Mouse (Mus musculus) heart, embryonic 12.5 days (tissue): ENCODE measurements around the gene Ift46. TPM values are rescaled to one million over a fixed set of nuclear protein-coding genes. Genes with fewer than 3 reads are reported as not detected.
"Not testable (repeated sequence)": the region's sequence is repeated elsewhere in the genome, so short reads cannot be mapped to it uniquely, and the experiment has no call there.

Experiments
- ATAC-seq: fragments of 200-750 bp; cut with Nextera tagmentation; 2 replicates; pipeline ENCODE4 v1.8.0; 2017; ENCODE audit warnings: moderate TSS enrichment, moderate library complexity; ENCODE audit not compliant: insufficient number of reproducible peaks, low FRiP score
- H3K27ac ChIP-seq: fragments of 300-500 bp; sonication (generic); 2 replicates; pipeline ENCODE4 v1.5.1; 2016; ENCODE audit warnings: mild to moderate bottlenecking, moderate library complexity; ENCODE audit not compliant: poor library complexity, severe bottlenecking
- H3K27me3 ChIP-seq: fragments of 300-500 bp; sonication (generic); replicated peaks from 2 replicates; pipeline ENCODE4 v1.6.1; 2016; ENCODE audit warnings: mild to moderate bottlenecking, moderate library complexity
- H3K36me3 ChIP-seq: fragments of 300-500 bp; sonication (generic); 2 replicates; pipeline ENCODE4 v1.6.1; 2016; ENCODE audit warnings: mild to moderate bottlenecking, moderate library complexity
- H3K4me1 ChIP-seq: fragments of 300-500 bp; sonication (generic); replicated peaks from 2 replicates; pipeline ENCODE4 v1.6.1; 2016; ENCODE audit warnings: mild to moderate bottlenecking
- H3K4me2 ChIP-seq: fragments of 300-500 bp; sonication (generic); 2 replicates; pipeline ENCODE4 v1.6.1; 2016; ENCODE audit warnings: mild to moderate bottlenecking, moderate library complexity
- H3K4me3 ChIP-seq: fragments of 300-500 bp; sonication (generic); 2 replicates; pipeline ENCODE4 v1.5.1; 2016; ENCODE audit warnings: mild to moderate bottlenecking
- H3K9ac ChIP-seq: fragments of 300-500 bp; sonication (generic); 2 replicates; pipeline ENCODE4 v1.6.1; 2016; ENCODE audit warnings: mild to moderate bottlenecking, moderate library complexity
- H3K9me3 ChIP-seq: fragments of 300-500 bp; sonication (generic); replicated peaks from 2 replicates; pipeline ENCODE4 v1.6.1; 2016; ENCODE audit warnings: mild to moderate bottlenecking, moderate library complexity
- WGBS: fragments of 180-500 bp; shearing (Covaris S2); methylation state at CpG from one replicate; pipeline ENCODE4 v1.1.7; 2016; 5-methylcytosine and 5-hydroxymethylcytosine counted together
- polyA plus RNA-seq: library from polyadenylated mRNA; unstranded; fragments of >200 nt; fragmentation: Nextera tagmentation; extraction: Ambion mirVana; gene quantifications from 2 replicates; pipeline ENCODE4 v1.2.1, GENCODE M21; 2016

Ift46 gene
- polyA plus RNA-seq, 1 experiment from 2014 or later, result 63.1 TPM

GRCm38 (mm10) chr9:44737240-44737949, 30.3 kb upstream of the Ift46 start:
- Histone ChIP-seq H3K4me2 (peak overlapping the region; percentile 22; the same call in 1 of the 2 replicates), H3K27me3 (no peaks in the 10 kb centered on the region), H3K27ac (peak overlapping the region; percentile 61), H3K36me3 (peaks cover 16% of the 10 kb centered on the region), H3K4me1 (peaks cover 27% of the 10 kb centered on the region), H3K9ac (no peak overlapping the region), H3K9me3 (no peaks in the 10 kb centered on the region), H3K4me3 (no peak overlapping the region)
- WGBS, result 29% methylated on average over 8 of the region's 8 CpGs
- no peak for ATAC-seq

GRCm38 (mm10) chr9:44740663-44741192, 27.0 kb upstream of the Ift46 start:
- no peaks in the 10 kb centered on the region for H3K9me3 ChIP-seq
- no peak overlapping the region for H3K9ac ChIP-seq
- peaks cover 7% of the 10 kb centered on the region; the same call in 1 of the 2 replicates for H3K4me1 ChIP-seq
- ATAC-seq, result no peak
- no peak overlapping the region for H3K4me3 ChIP-seq
- peaks cover 49% of the 10 kb centered on the region for H3K36me3 ChIP-seq
- H3K27me3 ChIP-seq, result no peaks in the 10 kb centered on the region
- H3K4me2 ChIP-seq, result no peak overlapping the region
- H3K27ac ChIP-seq, result no peak overlapping the region
- 87% methylated on average over 1 of the region's 1 CpGs for WGBS

- H3K9me3 ChIP-seq, result no peaks in the 10 kb centered on the region
- H3K9ac ChIP-seq, result no peak overlapping the region
- H3K4me2 ChIP-seq, result no peak overlapping the region
- no peak overlapping the region for H3K4me3 ChIP-seq
- H3K27ac ChIP-seq, result no peak overlapping the region
- no peak for ATAC-seq
- H3K36me3 ChIP-seq, result peaks cover 94% of the 10 kb centered on the region
- no peaks in the 10 kb centered on the region for H3K4me1 ChIP-seq
- WGBS, result 92% methylated on average over 7 of the region's 7 CpGs
- no peaks in the 10 kb centered on the region for H3K27me3 ChIP-seq
Measured at GRCm38 (mm10) chr9:44745371-44745770, 22.3 kb upstream of the Ift46 start.

- Histone ChIP-seq H3K4me2 (no peak overlapping the region), H3K36me3 (peaks cover 94% of the 10 kb centered on the region), H3K4me1 (no peaks in the 10 kb centered on the region), H3K27me3 (no peaks in the 10 kb centered on the region), H3K9ac (no peak overlapping the region), H3K27ac (no peak overlapping the region), H3K4me3 (no peak overlapping the region), H3K9me3 (no peaks in the 10 kb centered on the region)
- WGBS, result 87% methylated on average over 3 of the region's 3 CpGs
- ATAC-seq, result no peak
Measured at GRCm38 (mm10) chr9:44746666-44747065, 21.0 kb upstream of the Ift46 start.

- Histone ChIP-seq H3K27ac (no peak overlapping the region), H3K4me1 (no peaks in the 10 kb centered on the region), H3K27me3 (no peaks in the 10 kb centered on the region), H3K4me2 (no peak overlapping the region), H3K9ac (no peak overlapping the region), H3K9me3 (no peaks in the 10 kb centered on the region), H3K36me3 (peaks cover 97% of the 10 kb centered on the region), H3K4me3 (no peak overlapping the region)
- WGBS, result 93% methylated on average over 3 of the region's 3 CpGs
- no peak for ATAC-seq
Measured at GRCm38 (mm10) chr9:44747341-44747740, 20.4 kb upstream of the Ift46 start.

- WGBS, result 93% methylated on average over 7 of the region's 7 CpGs
- Histone ChIP-seq H3K27ac (no peak overlapping the region), H3K36me3 (peaks cover 96% of the 10 kb centered on the region), H3K4me1 (no peaks in the 10 kb centered on the region), H3K4me3 (no peak overlapping the region), H3K9me3 (no peaks in the 10 kb centered on the region), H3K4me2 (no peak overlapping the region), H3K9ac (no peak overlapping the region), H3K27me3 (no peaks in the 10 kb centered on the region)
- ATAC-seq, result no peak
Measured at GRCm38 (mm10) chr9:44748473-44748872, 19.2 kb upstream of the Ift46 start.

- WGBS, result 59% methylated on average over 2 of the region's 2 CpGs
- Histone ChIP-seq H3K4me1 (peaks cover 29% of the 10 kb centered on the region), H3K9me3 (no peaks in the 10 kb centered on the region), H3K4me3 (no peak overlapping the region), H3K9ac (no peak overlapping the region), H3K36me3 (peaks cover 30% of the 10 kb centered on the region), H3K27ac (no peak overlapping the region), H3K4me2 (no peak overlapping the region), H3K27me3 (no peaks in the 10 kb centered on the region)
- no peak for ATAC-seq
Measured at GRCm38 (mm10) chr9:44760873-44761272, 6.8 kb upstream of the Ift46 start.

GRCm38 (mm10) chr9:44768029-44768394, 304 bp downstream of the Ift46 start:
- WGBS, result 38% methylated on average over 8 of the region's 9 CpGs
- H3K27me3 ChIP-seq, H3K36me3 ChIP-seq, H3K9ac ChIP-seq, ATAC-seq, H3K9me3 ChIP-seq: not testable (repeated sequence)
- Histone ChIP-seq H3K27ac (0 out of 2 replicates have a peak overlapping the region, but pooled peaks have one; percentile 21), H3K4me1 (peaks cover 20% of the 10 kb centered on the region), H3K4me2 (peak overlapping the region; percentile 80), H3K4me3 (peak overlapping the region; percentile 85)

GRCm38 (mm10) chr9:44771376-44771775, 3.7 kb downstream of the Ift46 start:
- Histone ChIP-seq H3K4me1 (peaks cover 11% of the 10 kb centered on the region), H3K9ac (no peak overlapping the region), H3K36me3 (peaks cover 13% of the 10 kb centered on the region), H3K27ac (no peak overlapping the region), H3K9me3 (no peaks in the 10 kb centered on the region), H3K4me2 (no peak overlapping the region), H3K4me3 (no peak overlapping the region), H3K27me3 (no peaks in the 10 kb centered on the region)
- no peak for ATAC-seq
- 86% methylated on average over 5 of the region's 5 CpGs for WGBS

- peaks cover 13% of the 10 kb centered on the region for H3K36me3 ChIP-seq
- H3K4me1 ChIP-seq, result peaks cover 11% of the 10 kb centered on the region
- H3K4me2 ChIP-seq, result no peak overlapping the region
- peak overlapping the region; percentile 54; the same call in 1 of the 2 replicates for H3K27ac ChIP-seq
- H3K27me3 ChIP-seq, result no peaks in the 10 kb centered on the region
- peak; percentile 3; the same call in 1 of the 2 replicates for ATAC-seq
- H3K9ac ChIP-seq, result 0 out of 2 replicates have a peak overlapping the region, but pooled peaks have one; percentile 35
- 15% methylated on average over 5 of the region's 5 CpGs for WGBS
- H3K9me3 ChIP-seq, result no peaks in the 10 kb centered on the region
- H3K4me3 ChIP-seq, result no peak overlapping the region
Measured at GRCm38 (mm10) chr9:44772392-44772749, 4.7 kb downstream of the Ift46 start.

GRCm38 (mm10) chr9:44772750-44773651, 5.3 kb downstream of the Ift46 start:
- peak overlapping the region; percentile 91 for H3K27ac ChIP-seq
- no peaks in the 10 kb centered on the region for H3K9me3 ChIP-seq
- peak; percentile 98 for ATAC-seq
- peaks cover 13% of the 10 kb centered on the region for H3K36me3 ChIP-seq
- H3K9ac ChIP-seq, result peak overlapping the region; percentile 83
- peak overlapping the region; percentile 90 for H3K4me2 ChIP-seq
- H3K4me3 ChIP-seq, result peak overlapping the region; percentile 69
- peaks cover 11% of the 10 kb centered on the region for H3K4me1 ChIP-seq
- H3K27me3 ChIP-seq, result no peaks in the 10 kb centered on the region
- WGBS, result under 1% methylated on average over 41 of the region's 41 CpGs
